Mouse (Mus musculus): ENCODE data around the gene Fndc3b. TPM values are rescaled to one million over a fixed set of nuclear protein-coding genes. Genes with fewer than 3 reads are reported as not detected.

Fndc3b gene
- total RNA-seq, 1 experiment from 2014 or later: 14.3 TPM

DNA sequence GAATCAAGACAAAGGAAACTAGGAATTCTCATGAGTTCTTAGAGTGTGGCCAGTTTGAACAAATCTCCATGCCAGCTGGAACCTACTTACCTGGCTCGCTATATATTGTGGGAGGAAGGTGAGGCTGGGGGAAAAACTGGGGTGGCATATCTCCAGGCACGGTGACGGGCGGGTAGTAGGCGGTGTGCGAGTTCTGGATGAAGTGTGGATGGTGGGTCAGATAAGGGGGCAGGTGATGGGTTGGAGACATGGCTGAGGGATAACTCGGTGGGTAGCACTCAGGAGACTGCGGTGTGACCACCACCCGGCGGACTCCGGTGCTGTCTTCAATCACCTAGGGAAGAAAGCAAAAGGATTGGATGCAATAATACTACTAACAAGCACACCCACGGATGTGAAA, 169.3 kb downstream of the Fndc3b start:
- no peak for ATAC-seq (ENCODE audit: extremely low read depth, insufficient number of reproducible peaks, low FRiP score, poor library complexity, severe bottlenecking)

GRCm38 (mm10) chr3:27541181-27541580, 169.9 kb downstream of the Fndc3b start:
- no peak for ATAC-seq (ENCODE audit: extremely low read depth, insufficient number of reproducible peaks, low FRiP score, poor library complexity, severe bottlenecking)

- ATAC-seq (ENCODE audit: extremely low read depth, insufficient number of reproducible peaks, low FRiP score, poor library complexity, severe bottlenecking): no peak
Observed at GRCm38 (mm10) chr3:27534208-27534607, 176.9 kb downstream of the Fndc3b start.

- ATAC-seq (ENCODE audit: extremely low read depth, insufficient number of reproducible peaks, low FRiP score, poor library complexity, severe bottlenecking): no peak
Observed at GRCm38 (mm10) chr3:27533721-27534120, 177.4 kb downstream of the Fndc3b start.

- no peak for ATAC-seq (ENCODE audit: extremely low read depth, insufficient number of reproducible peaks, low FRiP score, poor library complexity, severe bottlenecking)
Observed at GRCm38 (mm10) chr3:27531993-27532392, 179.1 kb downstream of the Fndc3b start.

- no peak for ATAC-seq (ENCODE audit: extremely low read depth, insufficient number of reproducible peaks, low FRiP score, poor library complexity, severe bottlenecking)
Observed at GRCm38 (mm10) chr3:27530370-27530769, 180.7 kb downstream of the Fndc3b start.

DNA sequence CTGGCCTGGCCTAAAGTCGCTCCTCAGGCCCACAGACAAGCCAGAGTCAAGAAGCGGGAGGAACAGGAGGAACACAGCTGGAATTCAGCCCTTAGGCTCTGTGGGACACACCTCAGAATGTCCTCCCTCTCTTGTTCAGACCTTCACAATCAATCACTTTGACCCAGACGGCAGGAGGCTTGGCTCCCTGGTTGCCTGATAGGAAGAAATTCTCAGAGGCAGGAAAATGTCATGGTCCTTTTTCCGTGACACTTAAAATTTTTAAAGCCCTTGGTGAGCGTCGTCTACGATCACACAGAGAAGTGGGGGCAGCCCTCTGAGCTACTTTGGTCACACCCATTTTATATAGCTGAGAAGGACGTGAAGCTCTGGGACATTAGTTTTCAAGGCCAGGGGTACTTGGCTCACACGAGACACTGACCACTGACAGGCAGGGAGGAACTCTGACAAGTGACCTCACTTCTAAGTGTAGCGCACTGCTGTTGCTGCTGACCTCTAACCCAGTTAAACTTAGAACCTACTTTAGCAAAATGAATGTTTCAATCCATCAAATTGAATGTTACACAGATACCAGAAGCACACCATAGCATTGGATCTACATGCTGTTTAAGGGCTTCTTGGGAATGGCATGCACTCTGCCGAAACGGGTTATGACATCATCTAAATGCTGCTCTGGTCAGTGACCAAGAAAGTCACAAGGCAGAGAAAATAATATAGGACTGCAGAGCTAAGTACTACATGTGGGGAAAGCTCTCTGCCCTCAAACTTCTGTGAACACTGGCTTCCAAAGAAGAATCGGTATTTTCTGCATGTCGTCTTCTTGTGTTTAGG, 181.7 kb downstream of the Fndc3b start:
- ATAC-seq (ENCODE audit: extremely low read depth, insufficient number of reproducible peaks, low FRiP score, poor library complexity, severe bottlenecking): no peak

DNA sequence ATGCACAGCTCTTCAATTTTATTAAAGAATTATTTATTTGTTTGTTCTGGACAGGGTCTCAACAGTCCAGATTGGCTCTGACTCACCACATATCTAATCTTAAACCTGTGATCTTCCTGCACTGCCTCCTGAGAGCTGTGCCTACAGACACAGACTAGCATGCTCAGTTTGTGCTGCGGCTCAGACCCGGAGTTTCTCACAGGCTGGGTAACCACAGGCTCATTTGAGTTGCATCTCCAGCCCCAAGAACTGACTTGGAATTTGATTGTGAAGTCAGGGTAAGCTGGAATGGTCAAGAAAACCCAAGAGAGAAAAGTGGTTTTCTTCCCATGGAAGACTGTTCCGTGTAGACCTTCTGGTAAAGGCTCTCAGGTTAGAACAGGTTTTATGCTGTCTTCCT, 184.1 kb downstream of the Fndc3b start:
- ATAC-seq (ENCODE audit: extremely low read depth, insufficient number of reproducible peaks, low FRiP score, poor library complexity, severe bottlenecking): no peak

DNA sequence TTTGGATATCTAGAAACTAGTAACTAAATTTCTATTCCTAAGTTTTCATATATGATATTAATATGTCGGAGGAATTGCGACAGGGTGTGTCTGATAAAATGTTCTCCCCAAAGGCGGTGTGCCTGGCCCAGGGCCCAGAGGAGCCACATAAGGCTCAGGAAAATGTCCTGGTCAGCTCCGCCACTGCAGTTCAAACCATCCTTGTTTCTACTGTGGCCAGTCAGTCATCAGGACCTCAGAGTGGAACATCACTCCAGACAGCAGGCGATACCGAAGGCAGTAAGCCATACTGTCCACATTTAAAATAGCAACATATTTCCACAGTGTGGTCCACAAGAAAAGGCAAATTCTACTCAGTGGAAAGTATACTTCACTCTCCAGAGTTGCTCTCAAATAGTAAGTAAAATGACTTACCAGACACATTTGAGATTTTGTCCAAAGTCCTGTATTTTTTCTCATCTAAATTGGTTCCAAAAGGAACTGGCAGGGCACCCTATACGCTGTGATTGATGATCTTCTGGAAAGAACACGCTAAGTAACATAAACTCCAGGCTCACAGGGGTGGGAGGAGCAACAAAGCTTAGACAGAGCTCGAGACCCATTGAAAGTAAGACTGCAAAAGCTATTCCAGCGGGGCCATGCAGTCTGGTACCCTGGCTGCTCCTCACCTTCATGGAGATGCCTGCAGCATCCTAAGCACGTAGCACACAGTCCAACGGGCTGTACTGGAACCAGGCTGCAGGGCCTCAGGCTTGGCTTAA, 187.8 kb downstream of the Fndc3b start:
- no peak for ATAC-seq (ENCODE audit: extremely low read depth, insufficient number of reproducible peaks, low FRiP score, poor library complexity, severe bottlenecking)

DNA sequence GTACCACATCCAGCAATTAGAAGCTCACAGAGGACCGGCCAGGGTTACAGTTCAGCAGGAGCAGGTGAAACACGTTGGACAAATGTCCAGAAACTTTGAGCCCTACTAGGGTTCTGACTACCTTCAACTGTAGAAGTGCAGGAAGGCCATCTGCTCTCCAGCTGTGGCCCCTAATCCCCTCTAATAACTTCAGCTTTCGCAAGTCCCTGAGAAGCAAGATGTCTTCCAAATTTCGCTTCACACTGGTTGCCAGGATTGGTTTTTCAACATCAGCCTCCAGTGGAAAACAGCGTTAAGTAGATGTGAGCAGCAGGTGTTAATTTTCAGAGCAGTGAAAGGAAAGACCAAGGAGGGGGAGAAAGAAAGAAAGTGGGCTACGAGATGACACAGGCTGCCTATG, 190.7 kb downstream of the Fndc3b start:
- no peak for ATAC-seq (ENCODE audit: extremely low read depth, insufficient number of reproducible peaks, low FRiP score, poor library complexity, severe bottlenecking)

- ATAC-seq (ENCODE audit: extremely low read depth, insufficient number of reproducible peaks, low FRiP score, poor library complexity, severe bottlenecking): no peak
Observed at GRCm38 (mm10) chr3:27519481-27519880, 191.6 kb downstream of the Fndc3b start.

DNA sequence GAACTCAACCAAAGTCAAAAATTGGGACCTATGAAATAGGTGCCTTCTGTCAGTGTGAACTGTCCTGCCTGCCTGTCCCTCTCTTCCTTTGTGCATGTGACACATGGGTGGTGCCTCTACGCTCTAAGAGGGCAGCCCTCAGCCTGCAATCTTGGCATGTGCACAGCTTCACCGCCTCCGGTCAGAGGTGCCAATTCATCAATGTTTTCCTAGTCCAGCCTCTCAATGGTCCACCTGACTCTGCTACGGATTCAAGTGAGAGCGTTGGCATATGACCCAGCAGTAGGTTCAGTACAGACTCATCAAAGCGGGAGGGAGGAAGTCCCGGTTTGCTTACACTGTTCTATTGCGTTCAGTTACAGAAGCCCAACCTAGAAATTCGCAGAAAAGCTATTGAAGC, 192.2 kb downstream of the Fndc3b start:
- no peak for ATAC-seq (ENCODE audit: extremely low read depth, insufficient number of reproducible peaks, low FRiP score, poor library complexity, severe bottlenecking)

- no peak for ATAC-seq (ENCODE audit: extremely low read depth, insufficient number of reproducible peaks, low FRiP score, poor library complexity, severe bottlenecking)
Observed at GRCm38 (mm10) chr3:27516536-27516935, 194.6 kb downstream of the Fndc3b start.

- no peak for ATAC-seq (ENCODE audit: extremely low read depth, insufficient number of reproducible peaks, low FRiP score, poor library complexity, severe bottlenecking)
Observed at GRCm38 (mm10) chr3:27511765-27512164, 199.3 kb downstream of the Fndc3b start.

DNA sequence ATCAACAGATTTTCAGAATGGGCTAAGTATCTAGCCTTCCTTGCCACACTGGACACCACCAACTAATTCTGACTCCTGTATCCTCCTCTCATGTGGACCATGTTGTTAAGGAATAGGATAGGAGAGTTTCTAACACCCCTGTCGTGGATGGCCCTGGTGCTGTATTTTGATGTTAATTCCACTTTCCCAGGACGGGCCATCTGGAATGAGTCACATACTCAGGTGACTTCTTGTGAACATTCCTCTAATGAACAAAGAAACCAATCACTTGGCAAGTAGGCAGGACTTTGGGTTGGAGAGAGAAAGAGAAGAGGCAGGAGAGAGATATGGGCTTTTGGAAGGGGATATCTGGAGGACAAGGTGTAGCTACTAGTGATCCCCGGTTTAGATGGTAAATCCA, 204.2 kb downstream of the Fndc3b start:
- ATAC-seq (ENCODE audit: extremely low read depth, insufficient number of reproducible peaks, low FRiP score, poor library complexity, severe bottlenecking): no peak

- ATAC-seq (ENCODE audit: extremely low read depth, insufficient number of reproducible peaks, low FRiP score, poor library complexity, severe bottlenecking): no peak
Observed at GRCm38 (mm10) chr3:27505582-27505981, 205.5 kb downstream of the Fndc3b start.

DNA sequence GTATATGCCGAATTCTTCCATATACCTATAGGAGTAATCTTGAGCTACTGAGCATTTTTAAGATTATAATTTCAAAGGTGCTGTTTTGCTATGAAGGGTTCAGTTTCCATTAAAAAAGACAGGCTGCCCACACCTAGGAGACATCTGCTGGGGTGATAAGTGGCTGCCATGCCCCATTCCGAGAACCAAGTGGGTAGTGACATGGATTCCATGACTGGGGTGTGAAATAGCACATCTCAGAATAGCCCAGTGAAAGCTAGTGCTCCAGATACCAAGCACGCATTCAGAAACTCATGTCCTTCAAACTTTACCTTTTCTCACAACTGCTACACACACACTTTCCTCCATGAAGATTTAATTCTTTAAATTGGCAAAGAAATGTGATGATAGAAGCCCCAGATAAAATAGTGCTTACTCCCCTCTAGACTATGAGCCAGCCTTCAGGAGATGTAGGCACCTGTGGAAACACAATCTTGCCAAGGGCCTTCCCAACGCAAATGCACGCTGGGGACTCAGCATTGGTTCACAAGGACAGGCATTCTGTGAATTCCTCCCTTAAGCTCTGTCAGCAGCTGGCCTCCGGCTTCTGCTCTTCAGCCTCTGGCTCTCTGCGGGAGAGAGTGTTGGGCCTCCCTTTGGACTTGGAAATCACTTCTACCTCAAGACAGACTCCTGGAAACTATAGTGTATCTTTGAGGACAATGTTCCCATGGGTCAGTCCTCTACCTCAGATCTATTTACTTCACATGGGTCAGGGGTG, 207.6 kb downstream of the Fndc3b start:
- no peak for ATAC-seq (ENCODE audit: extremely low read depth, insufficient number of reproducible peaks, low FRiP score, poor library complexity, severe bottlenecking)

GRCm38 (mm10) chr3:27495296-27496073, 215.6 kb downstream of the Fndc3b start:
- ATAC-seq (ENCODE audit: extremely low read depth, insufficient number of reproducible peaks, low FRiP score, poor library complexity, severe bottlenecking): no peak

GRCm38 (mm10) chr3:27494698-27495097, 216.4 kb downstream of the Fndc3b start:
- no peak for ATAC-seq (ENCODE audit: extremely low read depth, insufficient number of reproducible peaks, low FRiP score, poor library complexity, severe bottlenecking)

Data from neutrophil, adult 5-6 weeks (primary cell).